Mouse (Mus musculus) lung, postnatal 0 days (tissue): ENCODE data around the gene Aldh1b1. TPM values are rescaled to one million over a fixed set of nuclear protein-coding genes. Genes with fewer than 3 reads are reported as not detected.

Experiments
- ATAC-seq: fragments of 200-750 bp; cut with Nextera tagmentation; 2 replicates; pipeline ENCODE4 v1.8.0; 2017; ENCODE audit warnings: moderate library complexity
- DNase-seq: peaks from one replicate; pipeline ENCODE4 v3.0.0-alpha.2; 2016; ENCODE audit warnings: low spot score
- H3K27ac ChIP-seq: fragments of 300-500 bp; sonication (generic); 2 replicates; pipeline ENCODE4 v1.5.1; 2014; ENCODE audit warnings: antibody characterized with exemption, mild to moderate bottlenecking, low read length, mixed read lengths
- H3K27me3 ChIP-seq: fragments of 300-500 bp; sonication (generic); replicated peaks from 2 replicates; pipeline ENCODE4 v1.6.1; 2014; ENCODE audit warnings: low read length, mixed read lengths; ENCODE audit not compliant: insufficient read depth
- H3K36me3 ChIP-seq: fragments of 300-500 bp; sonication (generic); 2 replicates; pipeline ENCODE4 v1.6.1; 2014; ENCODE audit warnings: low read length, mixed read lengths; ENCODE audit not compliant: insufficient read depth
- H3K4me1 ChIP-seq: fragments of 300-500 bp; sonication (generic); 2 replicates; pipeline ENCODE4 v1.6.1; 2014; ENCODE audit warnings: antibody characterized with exemption, low read depth, low read length, mixed read lengths; ENCODE audit not compliant: insufficient read depth
- H3K4me2 ChIP-seq: fragments of 300-500 bp; sonication (generic); replicated peaks from 2 replicates; pipeline ENCODE4 v1.6.1; 2014; ENCODE audit warnings: low read depth, mild to moderate bottlenecking, low read length, moderate library complexity, mixed read lengths
- H3K4me3 ChIP-seq: fragments of 300-500 bp; sonication (generic); 2 replicates; pipeline ENCODE4 v1.5.1; 2014; ENCODE audit warnings: low read depth, low read length
- H3K9ac ChIP-seq: fragments of 300-500 bp; sonication (generic); replicated peaks from 2 replicates; pipeline ENCODE4 v1.6.1; 2014; ENCODE audit warnings: low read depth, mild to moderate bottlenecking
- H3K9me3 ChIP-seq: fragments of 300-500 bp; sonication (generic); 2 replicates; pipeline ENCODE4 v1.6.1; 2016; ENCODE audit warnings: low read length, mixed read lengths
- CTCF ChIP-seq: IDR thresholded peaks from 2 replicates; pipeline ENCODE4 v1.5.1; 2016; ENCODE audit warnings: antibody characterized with exemption, mild to moderate bottlenecking
- EP300 ChIP-seq: IDR thresholded peaks from 2 replicates; pipeline ENCODE4 v1.6.1; 2016; ENCODE audit warnings: antibody characterized with exemption, mild to moderate bottlenecking, control low read depth
- WGBS: fragments of 180-500 bp; shearing (Covaris S2); extraction: QIAGEN DNeasy Blood & Tissue Kit; methylation state at CpG from one replicate; pipeline ENCODE4 v1.1.7; 2014; 5-methylcytosine and 5-hydroxymethylcytosine counted together
- polyA plus RNA-seq: library from polyadenylated mRNA; unstranded; fragments of >200 nt; fragmentation: Nextera tagmentation; extraction: Ambion mirVana; gene quantifications from 2 replicates; pipeline ENCODE4 v1.2.1, GENCODE M21; 2015

Gene Aldh1b1
- polyA plus RNA-seq, 1 experiment from 2014 or later: 3.7 TPM

DNA sequence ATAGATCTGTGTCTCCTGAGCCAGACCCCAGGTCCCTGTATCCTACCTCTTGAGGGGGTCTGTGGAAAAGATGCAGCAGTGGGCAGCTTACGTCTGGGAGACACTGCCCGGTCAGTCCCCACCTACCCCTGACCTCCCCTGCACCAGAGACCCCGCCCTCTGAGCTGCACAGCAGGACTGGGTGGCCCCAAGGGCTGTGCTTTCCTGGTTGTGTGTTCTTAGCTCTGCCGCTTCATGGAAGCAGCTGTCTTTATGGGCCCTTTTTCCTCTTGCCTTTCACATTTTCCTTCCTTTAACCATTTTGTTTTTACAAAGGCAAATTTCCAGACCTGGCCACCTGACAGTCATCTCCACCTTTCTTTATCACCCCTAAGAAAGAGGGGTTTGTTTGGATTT, 28.2 kb upstream of the Aldh1b1 start:
- no peaks in the 10 kb centered on the region for H3K36me3 ChIP-seq
- no peak overlapping the region for H3K4me3 ChIP-seq
- 52% methylated on average over 4 of the region's 4 CpGs for WGBS
- H3K27me3 ChIP-seq: no peaks in the 10 kb centered on the region
- no peaks in the 10 kb centered on the region; the same call in 1 of the 2 replicates for H3K4me1 ChIP-seq
- DNase-seq (no peak), ATAC-seq (no peak)
- no peaks in the 10 kb centered on the region for H3K9me3 ChIP-seq
- H3K9ac ChIP-seq: no peak overlapping the region
- TF ChIP-seq EP300: no peak
- TF ChIP-seq CTCF: no peak
- H3K27ac ChIP-seq: no peak overlapping the region
- no peak overlapping the region for H3K4me2 ChIP-seq

DNA sequence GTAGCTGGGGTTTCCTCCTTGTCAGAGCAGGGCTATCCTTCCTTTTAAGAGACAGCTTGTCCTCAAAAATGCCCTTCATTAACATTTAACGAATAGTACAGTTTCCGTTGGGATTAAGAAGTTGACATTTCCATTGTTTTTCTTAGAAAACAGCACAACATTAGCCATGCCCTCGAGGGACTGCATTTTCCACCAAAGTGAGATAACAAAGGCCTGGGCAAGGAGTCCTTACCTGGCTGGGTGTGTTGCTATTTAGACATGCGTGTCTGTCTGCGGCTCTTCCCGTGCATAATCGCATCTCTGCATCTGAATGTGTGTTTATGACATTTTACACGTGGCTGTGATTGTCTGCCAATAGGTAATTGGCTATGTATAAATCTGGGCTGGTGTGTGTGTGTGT, 27.6 kb upstream of the Aldh1b1 start:
- Histone ChIP-seq H3K27ac (no peak overlapping the region), H3K4me2 (no peak overlapping the region), H3K4me1 (no peaks in the 10 kb centered on the region; the same call in 1 of the 2 replicates), H3K36me3 (no peaks in the 10 kb centered on the region), H3K9ac (no peak overlapping the region), H3K9me3 (no peaks in the 10 kb centered on the region), H3K4me3 (no peak overlapping the region), H3K27me3 (no peaks in the 10 kb centered on the region)
- WGBS: 47% methylated on average over 8 of the region's 8 CpGs
- DNase-seq (no peak), ATAC-seq (no peak)
- TF ChIP-seq CTCF (no peak), EP300 (no peak)

DNA sequence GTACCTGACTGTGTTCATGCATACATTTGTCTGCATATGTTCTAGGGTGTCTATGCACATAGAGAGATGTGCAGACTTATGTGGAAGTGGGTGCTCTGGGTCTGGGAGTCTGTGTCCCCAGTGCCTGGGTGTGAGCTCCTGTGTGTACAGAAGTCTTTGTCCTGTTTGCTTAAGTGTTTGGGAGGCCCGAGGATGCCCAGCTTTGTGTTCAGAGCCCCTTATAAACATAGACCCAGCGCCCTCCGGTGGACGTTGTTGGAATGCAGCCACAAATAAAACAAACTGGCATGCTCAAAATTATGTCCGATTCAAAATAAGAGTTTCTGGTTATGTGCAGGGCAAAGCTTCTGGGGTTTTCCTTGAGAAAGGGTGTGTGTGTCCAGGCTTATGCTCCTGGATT, 27.2 kb upstream of the Aldh1b1 start:
- H3K9ac ChIP-seq: no peak overlapping the region
- H3K9me3 ChIP-seq: no peaks in the 10 kb centered on the region
- no peaks in the 10 kb centered on the region; the same call in 1 of the 2 replicates for H3K4me1 ChIP-seq
- H3K27me3 ChIP-seq: no peaks in the 10 kb centered on the region
- no peak overlapping the region for H3K4me2 ChIP-seq
- 2% methylated on average over 5 of the region's 5 CpGs for WGBS
- DNase-seq (peak; percentile 73), ATAC-seq (no peak)
- no peaks in the 10 kb centered on the region for H3K36me3 ChIP-seq
- TF ChIP-seq EP300 (no peak), CTCF (peak; percentile 75)
- no peak overlapping the region for H3K4me3 ChIP-seq
- no peak overlapping the region for H3K27ac ChIP-seq

DNA sequence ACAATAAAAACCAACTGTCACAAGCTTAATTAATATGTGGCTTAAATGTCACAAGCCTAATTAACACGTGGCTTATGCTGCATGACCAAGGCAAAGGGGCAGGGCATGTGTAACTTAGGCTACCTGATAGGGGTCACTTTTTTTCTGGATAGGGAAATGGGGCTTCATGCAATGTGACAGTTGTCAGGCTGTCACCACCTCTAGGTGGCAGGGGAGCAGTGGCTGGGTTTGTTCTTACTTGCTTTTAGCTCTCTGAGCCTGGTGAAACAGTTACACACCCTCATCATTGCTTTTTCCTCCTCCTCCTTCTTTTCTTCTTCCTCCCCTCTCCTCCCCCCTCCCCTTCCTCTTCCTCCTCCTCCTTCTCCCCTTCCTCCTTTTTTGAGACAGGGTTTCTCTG, 15.2 kb upstream of the Aldh1b1 start:
- WGBS: 44% methylated on average over 1 of the region's 1 CpGs
- no peak for ATAC-seq

DNA sequence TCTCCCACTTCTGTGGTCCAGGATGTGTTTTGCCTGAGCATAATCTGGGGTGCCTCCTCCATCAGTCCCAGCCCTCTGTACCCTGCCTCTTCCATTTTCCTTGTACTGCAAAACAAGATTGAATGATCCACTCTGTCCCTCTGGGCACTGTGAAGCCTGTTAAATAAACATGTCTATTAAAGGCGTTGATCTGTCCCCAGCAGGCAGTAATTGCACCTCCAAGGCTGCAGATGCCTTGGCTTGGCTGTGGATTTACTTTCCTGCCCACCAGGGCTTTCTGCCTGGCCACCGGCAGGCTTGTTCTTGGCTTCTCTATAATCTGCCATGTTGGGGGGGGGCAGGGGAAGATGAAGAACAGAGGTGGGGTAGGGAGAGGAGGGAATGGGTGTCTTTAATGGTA, 12.9 kb upstream of the Aldh1b1 start:
- Histone ChIP-seq H3K4me1 (no peaks in the 10 kb centered on the region), H3K4me2 (no peak overlapping the region), H3K9ac (no peak overlapping the region), H3K9me3 (no peaks in the 10 kb centered on the region), H3K36me3 (no peaks in the 10 kb centered on the region), H3K4me3 (no peak overlapping the region), H3K27me3 (no peaks in the 10 kb centered on the region), H3K27ac (no peak overlapping the region)
- no peak for ATAC-seq
- WGBS: 28% methylated on average over 2 of the region's 2 CpGs
- DNase-seq: no peak
- no peak for TF ChIP-seq CTCF
- no peak for TF ChIP-seq EP300

More for the DNA sequence above, 15.2 kb upstream of the Aldh1b1 start:
- Histone ChIP-seq H3K27ac (no peak overlapping the region), H3K4me2 (no peak overlapping the region), H3K9ac (no peak overlapping the region), H3K27me3 (no peaks in the 10 kb centered on the region), H3K4me1 (no peaks in the 10 kb centered on the region), H3K36me3 (no peaks in the 10 kb centered on the region), H3K9me3 (no peaks in the 10 kb centered on the region), H3K4me3 (no peak overlapping the region)
- no peak for TF ChIP-seq EP300
- no peak for TF ChIP-seq CTCF
- no peak for DNase-seq

DNA sequence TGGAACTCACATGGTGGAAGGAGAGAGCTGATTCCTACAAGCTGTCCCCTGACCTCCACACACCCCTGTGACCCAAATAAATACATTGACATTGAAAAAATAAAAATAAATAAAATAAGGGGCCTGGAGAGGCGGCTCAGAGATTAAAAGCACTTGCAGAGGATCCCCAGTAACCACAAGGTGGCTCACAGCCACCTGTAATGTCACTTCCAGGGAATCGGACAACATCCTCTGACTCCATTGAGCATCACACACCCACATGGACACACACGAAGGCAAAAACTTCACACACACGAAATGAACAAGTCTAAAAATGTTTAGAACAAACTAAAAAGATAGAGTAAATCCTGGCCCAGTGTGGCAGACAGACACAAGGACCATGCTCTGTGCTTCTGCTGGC, 12.1 kb upstream of the Aldh1b1 start:
- no peaks in the 10 kb centered on the region for H3K4me1 ChIP-seq
- no peaks in the 10 kb centered on the region for H3K9me3 ChIP-seq
- H3K4me3 ChIP-seq: no peak overlapping the region
- no peak overlapping the region for H3K27ac ChIP-seq
- no peak for TF ChIP-seq CTCF
- no peak for TF ChIP-seq EP300
- H3K27me3 ChIP-seq: no peaks in the 10 kb centered on the region
- 33% methylated on average over 4 of the region's 4 CpGs for WGBS
- DNase-seq (no peak), ATAC-seq (no peak)
- no peak overlapping the region for H3K4me2 ChIP-seq
- no peak overlapping the region for H3K9ac ChIP-seq
- no peaks in the 10 kb centered on the region for H3K36me3 ChIP-seq

DNA sequence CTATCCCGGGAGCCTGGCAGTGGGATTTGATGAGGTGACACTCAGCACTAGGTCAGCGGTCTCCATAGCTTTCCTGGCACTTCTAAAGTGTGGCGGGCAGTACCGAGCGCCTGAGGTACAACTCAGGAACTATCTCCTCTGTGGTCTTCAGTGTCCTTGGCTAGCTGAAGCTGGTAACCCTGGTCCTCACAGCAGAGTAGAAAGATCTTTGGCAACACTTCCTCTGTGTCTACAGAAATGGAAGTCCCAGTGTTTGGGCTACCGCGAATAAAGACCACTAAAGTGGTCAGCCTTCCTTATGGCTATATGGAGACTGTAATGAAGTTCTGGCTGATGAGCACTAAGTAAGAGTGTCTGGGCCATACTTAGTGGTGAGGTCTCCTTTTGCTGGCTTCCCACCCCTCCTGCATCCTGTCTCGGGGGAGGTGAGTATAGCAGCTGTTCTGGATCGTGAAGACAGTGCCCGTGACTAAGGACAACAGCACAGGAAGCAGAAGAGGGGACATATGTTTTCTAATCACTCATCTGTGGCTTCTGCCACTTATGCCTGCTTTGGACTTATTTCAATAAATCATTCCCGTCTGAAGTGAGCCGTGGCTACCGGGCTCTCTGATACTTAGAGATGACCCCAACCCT, 10.3 kb upstream of the Aldh1b1 start:
- ATAC-seq (no peak), DNase-seq (no peak)
- Histone ChIP-seq H3K9ac (no peak overlapping the region), H3K27me3 (no peaks in the 10 kb centered on the region), H3K4me1 (no peaks in the 10 kb centered on the region), H3K4me2 (no peak overlapping the region), H3K9me3 (no peaks in the 10 kb centered on the region), H3K27ac (no peak overlapping the region), H3K4me3 (no peak overlapping the region), H3K36me3 (no peaks in the 10 kb centered on the region)
- TF ChIP-seq CTCF (no peak), EP300 (no peak)
- WGBS: 62% methylated on average over 13 of the region's 13 CpGs
